Comparison of ENCODE assay signal across 8 mouse cellular contexts in genomic region chr1:51996751-51997659, GRCm38 (mm10). TPM values are rescaled to one million over a fixed set of nuclear protein-coding genes. Genes with fewer than 3 reads are reported as not detected.
DNase-seq lines count a peak whose midpoint lies in the region; ATAC-seq and TF ChIP-seq lines count a peak whose summit lies in the region.

No protein-coding gene starts in this region.

- no peak overlapping the region for H3K4me2 ChIP-seq in forebrain, embryonic 14.5 days (ENCODE audit: low read length)
- no peak overlapping the region for H3K4me2 ChIP-seq in forebrain, embryonic 13.5 days
- H3K4me2 ChIP-seq in hindbrain, embryonic 12.5 days (replicated peaks), result no peak overlapping the region

- peak; percentile 18 for DNase-seq in forebrain, embryonic 14.5 days (ENCODE audit: low spot score)
- DNase-seq in Patski (ENCODE audit: low read depth, low spot score), result peak; percentile 51
- peak; percentile 55 for DNase-seq in lung, postnatal 36 days
- DNase-seq in right cerebral cortex, adult 18-20 months, result no peak
- DNase-seq in ovary, adult 18-20 months (ENCODE audit: low spot score), result no peak
- no peak for DNase-seq in gastrocnemius, adult 8-10 months (ENCODE audit: low spot score in 2 of 2)

- no peaks in the 10 kb centered on the region for H3K36me3 ChIP-seq in forebrain, embryonic 14.5 days (ENCODE audit: control insufficient read depth, insufficient read depth, low read length)
- no peaks in the 10 kb centered on the region for H3K36me3 ChIP-seq in forebrain, embryonic 13.5 days (ENCODE audit: poor library complexity, severe bottlenecking)
- H3K36me3 ChIP-seq in hindbrain, embryonic 12.5 days, result no peaks in the 10 kb centered on the region

- WGBS in forebrain, embryonic 14.5 days, result 28% methylated on average over 11 of the region's 11 CpGs
- WGBS in forebrain, embryonic 13.5 days, result 35% methylated on average over 11 of the region's 11 CpGs
- WGBS in hindbrain, embryonic 12.5 days, result 60% methylated on average over 11 of the region's 11 CpGs

- no peak overlapping the region for H3K27ac ChIP-seq in forebrain, embryonic 14.5 days (ENCODE audit: low read depth, low read length)
- no peak overlapping the region for H3K27ac ChIP-seq in forebrain, embryonic 13.5 days
- no peak overlapping the region for H3K27ac ChIP-seq in hindbrain, embryonic 12.5 days

- H3K27me3 ChIP-seq in forebrain, embryonic 14.5 days (replicated peaks; ENCODE audit: control insufficient read depth, insufficient read depth, low read length), result no peaks in the 10 kb centered on the region
- no peaks in the 10 kb centered on the region for H3K27me3 ChIP-seq in forebrain, embryonic 13.5 days
- peaks cover 19% of the 10 kb centered on the region for H3K27me3 ChIP-seq in Patski
- no peaks in the 10 kb centered on the region for H3K27me3 ChIP-seq in hindbrain, embryonic 12.5 days

- TF ChIP-seq CTCF in Patski (IDR thresholded peaks at IDR 0.05), result no peak

- peaks cover 7% of the 10 kb centered on the region; the same call in 1 of the 2 replicates for H3K4me1 ChIP-seq in forebrain, embryonic 14.5 days (ENCODE audit: control insufficient read depth, insufficient read depth, low read length)
- H3K4me1 ChIP-seq in forebrain, embryonic 13.5 days, result peaks cover 15% of the 10 kb centered on the region
- 0 out of 2 replicates have a peak, but pooled peaks cover 2% of the 10 kb centered on the region for H3K4me1 ChIP-seq in hindbrain, embryonic 12.5 days

- POLR2A ChIA-PET in Patski (lab: Charles Lee), result interaction anchor here (0.6 kb wide), 1 partner anchor 1219 kb away, joined by 4 read pairs; no protein-coding TSS in a partner anchor

- H3K9ac ChIP-seq in forebrain, embryonic 14.5 days (ENCODE audit: low read length), result no peak overlapping the region
- H3K9ac ChIP-seq in forebrain, embryonic 13.5 days, result no peak overlapping the region
- H3K9ac ChIP-seq in hindbrain, embryonic 12.5 days, result no peak overlapping the region

- in situ Hi-C loops in Patski (cut with MboI; ENCODE audit: low pct_unique_long_range_greater_than_20kb), result loop anchor here (5.0 kb wide), 1 partner anchor 100 kb away; no protein-coding TSS in a partner anchor

- H3K9me3 ChIP-seq in forebrain, embryonic 14.5 days (replicated peaks; ENCODE audit: control insufficient read depth, low read length), result no peaks in the 10 kb centered on the region
- H3K9me3 ChIP-seq in forebrain, embryonic 13.5 days (replicated peaks), result no peaks in the 10 kb centered on the region
- no peaks in the 10 kb centered on the region for H3K9me3 ChIP-seq in hindbrain, embryonic 12.5 days (replicated peaks)

- no peak overlapping the region for H3K4me3 ChIP-seq in forebrain, embryonic 14.5 days (ENCODE audit: low read depth, low read length)
- no peak overlapping the region for H3K4me3 ChIP-seq in forebrain, embryonic 13.5 days
- H3K4me3 ChIP-seq in hindbrain, embryonic 12.5 days, result no peak overlapping the region

- ATAC-seq in forebrain, embryonic 14.5 days, result peak; percentile 20; the same call in 1 of the 2 replicates
- no peak for ATAC-seq in forebrain, embryonic 13.5 days
- no peak for ATAC-seq in Patski
- ATAC-seq in hindbrain, embryonic 12.5 days (ENCODE audit: low FRiP score), result peak; percentile 56

- CTCF ChIA-PET in Patski (lab: Charles Lee), result interaction anchor here (1.0 kb wide), 1 partner anchor 329 kb away, joined by 5 read pairs; no protein-coding TSS in a partner anchor

RNA-seq across cellular contexts. Expression of gene Stat4, which starts 10.1 kb away (rescaled TPM):
- polyA plus RNA-seq in forebrain, embryonic 14.5 days (2014; fragmentation: Nextera tagmentation; extraction: Ambion mirVana), result 1.6 TPM in 2 replicates
- polyA plus RNA-seq in forebrain, embryonic 13.5 days (2015; fragmentation: Nextera tagmentation; extraction: Ambion mirVana), result 2.9 and 4.6 TPM in 2 replicates
- polyA plus RNA-seq in Patski (2021), result not detected
- polyA plus RNA-seq in hindbrain, embryonic 12.5 days (2016; fragmentation: Nextera tagmentation; extraction: Ambion mirVana), result 0.73 and 0.88 TPM in 2 replicates
- total RNA-seq in gastrocnemius, adult 8-10 months (2022), result not detected

Comparison
In these comparisons a context has a peak if more than half of its experiments do, and no peak if none do; other contexts are left out.
1. ATAC-seq: peak in forebrain, embryonic 14.5 days (single experiment) and hindbrain, embryonic 12.5 days (single experiment); none in forebrain, embryonic 13.5 days (single experiment) and Patski (single experiment).
2. DNase-seq: peak in forebrain, embryonic 14.5 days (single experiment), Patski (single experiment) and lung, postnatal 36 days (single experiment); none in right cerebral cortex, adult 18-20 months (single experiment), ovary, adult 18-20 months (single experiment) and gastrocnemius, adult 8-10 months (0 of 2).